Mouse (Mus musculus): ENCODE results near the gene Abhd8.

The Abhd8 gene

GRCm38 (mm10) chr8:71463188-71464033, at the start of gene Abhd8:
Abhd8 (minus strand) TSS chr8:71463655.
- TF ChIP-seq GATA4 (IDR thresholded peaks at IDR 0.05; ENCODE audit: insufficient replicate concordance, low read length): peak; percentile 88; the same call in 1 of the 2 replicates

GRCm38 (mm10) chr8:71511644-71512043, 48.2 kb upstream of the Abhd8 start, which contains the start of gene Plvap:
Plvap (minus strand) TSS chr8:71511752.
- peak; percentile 80; the same call in 1 of the 2 replicates for TF ChIP-seq GATA4 (IDR thresholded peaks at IDR 0.05; ENCODE audit: insufficient replicate concordance, low read length)

DNA sequence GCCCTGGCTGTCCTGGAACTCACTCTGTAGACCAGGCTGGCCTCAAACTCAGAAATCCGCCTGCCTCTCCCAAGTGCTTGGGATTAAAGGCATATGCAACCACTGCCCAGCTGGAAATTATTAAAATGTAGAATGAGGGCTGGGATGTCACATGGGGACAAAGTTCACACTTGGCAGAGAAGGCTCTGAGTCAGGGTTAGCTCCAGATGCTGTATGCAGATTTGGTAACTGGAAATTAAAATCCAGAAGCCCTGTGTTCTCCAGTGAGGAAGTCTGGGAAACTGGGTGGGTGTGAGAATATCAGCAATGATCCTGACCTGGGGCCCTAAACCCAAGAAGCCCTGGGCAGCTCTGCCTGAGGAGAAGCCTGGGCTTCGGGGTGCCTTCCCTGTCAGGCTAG, 45.9 kb upstream of the Abhd8 start:
- TF ChIP-seq GATA4 (IDR thresholded peaks at IDR 0.05; ENCODE audit: insufficient replicate concordance, low read length): no peak

DNA sequence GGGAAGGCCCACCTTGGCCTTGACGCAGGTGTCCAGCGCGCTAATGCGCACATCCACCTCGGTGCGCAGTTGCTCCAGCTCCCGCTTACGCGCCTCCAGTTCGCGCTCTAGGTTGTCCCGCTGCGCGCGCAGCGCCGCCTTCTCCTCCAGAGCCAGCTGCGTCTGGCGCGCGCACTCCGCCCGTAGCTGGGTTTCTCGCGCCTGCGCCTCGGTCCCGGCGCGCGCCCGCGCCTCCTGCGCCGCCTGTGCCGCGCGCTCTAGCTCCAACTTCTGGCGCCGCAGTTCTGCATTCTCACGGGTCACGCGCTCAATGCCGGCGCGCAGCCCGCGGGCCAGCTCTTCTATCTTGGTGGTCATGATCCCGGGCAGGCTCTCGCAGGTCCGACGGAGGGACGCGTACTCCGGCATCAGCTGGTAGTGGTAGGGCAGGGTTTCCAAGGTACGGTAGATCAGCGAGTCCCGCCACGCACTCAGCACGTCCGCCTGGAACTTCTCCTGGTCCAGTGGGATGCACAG, 44.2 kb upstream of the Abhd8 start:
- TF ChIP-seq GATA4 (IDR thresholded peaks at IDR 0.05; ENCODE audit: insufficient replicate concordance, low read length): peak; percentile 10; the same call in 1 of the 2 replicates

DNA sequence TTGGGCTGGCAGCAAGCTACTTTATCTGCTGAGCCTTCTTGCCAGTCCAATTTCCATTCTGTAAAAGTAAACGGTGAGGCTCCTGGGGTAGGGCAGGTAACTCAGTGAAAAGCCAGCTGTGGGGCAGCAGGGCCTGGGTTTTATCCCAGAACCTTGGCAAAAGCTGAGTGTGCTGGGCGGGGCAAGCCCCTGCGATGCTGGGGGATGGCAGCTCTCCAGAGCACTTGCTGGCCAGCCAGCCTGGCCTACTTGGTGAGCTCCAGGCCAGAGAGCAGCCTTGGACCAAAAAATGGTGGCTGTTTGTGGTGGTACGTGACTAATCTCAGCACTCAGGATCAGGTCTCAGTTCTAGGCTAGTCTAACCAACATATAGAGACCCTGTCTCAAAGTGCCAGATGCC, 42.5 kb upstream of the Abhd8 start:
- no peak for TF ChIP-seq GATA4 (IDR thresholded peaks at IDR 0.05; ENCODE audit: insufficient replicate concordance, low read length)

GRCm38 (mm10) chr8:71505326-71505725, 41.9 kb upstream of the Abhd8 start:
- no peak for TF ChIP-seq GATA4 (IDR thresholded peaks at IDR 0.05; ENCODE audit: insufficient replicate concordance, low read length)

GRCm38 (mm10) chr8:71504349-71504748, 40.9 kb upstream of the Abhd8 start:
- no peak for TF ChIP-seq GATA4 (IDR thresholded peaks at IDR 0.05; ENCODE audit: insufficient replicate concordance, low read length)

- no peak for TF ChIP-seq GATA4 (IDR thresholded peaks at IDR 0.05; ENCODE audit: insufficient replicate concordance, low read length)
Observed at GRCm38 (mm10) chr8:71498816-71499690, 35.6 kb upstream of the Abhd8 start.

DNA sequence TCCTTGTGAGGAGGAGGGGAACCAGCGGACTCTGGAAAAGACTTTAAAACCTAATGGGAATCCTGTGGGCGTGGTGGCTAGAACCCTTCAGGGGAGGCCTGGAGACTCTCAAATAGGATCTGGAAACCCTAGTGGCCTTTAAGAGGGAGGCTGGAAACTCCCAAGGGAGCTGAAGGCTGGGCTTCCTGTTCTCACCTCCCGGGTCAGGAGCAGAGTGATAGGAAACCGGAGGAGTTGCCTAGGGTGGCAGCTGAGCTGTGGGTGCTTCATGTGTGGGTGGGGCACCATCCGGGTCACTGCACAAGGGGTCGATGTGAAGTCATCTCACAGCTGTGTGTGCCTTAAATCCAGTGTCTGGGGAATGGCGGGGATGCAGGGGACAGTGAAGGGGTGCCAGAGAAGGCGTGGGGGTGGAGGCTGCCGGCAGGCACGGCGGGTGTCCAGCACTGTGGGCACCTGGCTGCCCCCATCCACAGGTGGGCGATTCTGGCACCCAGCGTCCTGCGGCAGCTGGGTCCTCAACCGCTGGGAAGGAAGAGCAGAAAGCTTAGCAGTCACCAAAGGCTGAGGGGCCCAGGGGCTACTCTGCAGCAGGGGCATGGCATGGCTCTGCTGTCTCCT, 34.5 kb upstream of the Abhd8 start:
- peak; percentile 58; the same call in 1 of the 2 replicates for TF ChIP-seq GATA4 (IDR thresholded peaks at IDR 0.05; ENCODE audit: insufficient replicate concordance, low read length)

GRCm38 (mm10) chr8:71497077-71497645, 33.7 kb upstream of the Abhd8 start:
- no peak for TF ChIP-seq GATA4 (IDR thresholded peaks at IDR 0.05; ENCODE audit: insufficient replicate concordance, low read length)

GRCm38 (mm10) chr8:71496481-71496880, 33.0 kb upstream of the Abhd8 start:
- peak; percentile 74; the same call in 1 of the 2 replicates for TF ChIP-seq GATA4 (IDR thresholded peaks at IDR 0.05; ENCODE audit: insufficient replicate concordance, low read length)

GRCm38 (mm10) chr8:71495811-71496210, 32.4 kb upstream of the Abhd8 start:
- no peak for TF ChIP-seq GATA4 (IDR thresholded peaks at IDR 0.05; ENCODE audit: insufficient replicate concordance, low read length)

- no peak for TF ChIP-seq GATA4 (IDR thresholded peaks at IDR 0.05; ENCODE audit: insufficient replicate concordance, low read length)
Observed at GRCm38 (mm10) chr8:71495039-71495438, 31.6 kb upstream of the Abhd8 start.

GRCm38 (mm10) chr8:71488454-71488853, 25.0 kb upstream of the Abhd8 start:
- TF ChIP-seq GATA4 (IDR thresholded peaks at IDR 0.05; ENCODE audit: insufficient replicate concordance, low read length): 0 out of 2 replicates have a peak, but pooled peaks have one; percentile 19
